Mouse (Mus musculus): ENCODE data around the gene Prr5. TPM values are rescaled to one million over a fixed set of nuclear protein-coding genes. Genes with fewer than 3 reads are reported as not detected.

Gene Prr5
- polyA plus RNA-seq, 1 experiment from 2014 or later, result 20.4 TPM

DNA sequence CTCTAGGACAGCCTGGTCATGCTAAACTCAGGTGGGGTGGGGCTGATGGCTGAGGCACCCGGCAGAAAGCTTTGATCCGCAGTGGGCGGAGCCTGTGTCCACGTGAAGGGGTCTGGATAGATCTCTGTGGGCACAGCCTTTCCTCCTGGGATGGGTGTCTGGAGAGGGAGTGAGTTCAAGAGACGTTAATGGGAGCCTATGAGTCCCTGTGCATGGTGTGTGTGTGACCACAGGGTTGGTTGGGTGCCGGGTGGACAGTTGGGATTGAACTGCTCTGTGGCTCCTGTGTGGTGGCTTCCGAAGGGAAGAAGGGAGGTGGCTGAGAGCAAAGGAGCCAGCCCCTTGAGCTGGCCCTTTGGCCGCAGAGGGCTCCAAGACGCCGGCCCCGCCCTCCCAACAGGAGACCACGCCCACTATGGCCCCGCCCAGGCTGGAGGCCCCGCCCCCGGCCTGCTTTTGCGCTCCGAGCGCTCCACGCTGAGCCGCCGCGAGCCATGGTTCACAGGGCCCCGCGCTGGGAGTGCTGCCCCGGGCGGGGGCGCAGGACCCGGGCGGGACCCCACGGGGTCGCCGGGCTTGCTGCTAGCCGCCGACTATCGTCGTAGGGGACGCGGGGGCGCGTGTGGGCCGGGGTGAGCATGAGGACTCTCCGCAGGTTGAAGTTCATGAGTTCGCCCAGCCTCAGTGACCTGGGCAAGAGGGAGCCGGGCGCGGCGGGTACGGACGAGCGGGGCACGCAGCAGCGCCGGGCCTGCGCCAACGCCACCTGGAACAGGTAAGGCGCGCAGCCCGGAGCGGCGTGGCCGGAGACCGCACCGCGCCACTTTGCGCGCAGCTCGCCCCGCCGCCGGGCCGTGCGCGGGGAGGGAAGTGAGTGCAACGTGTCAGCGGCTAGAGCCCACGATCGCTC lies 11.4 kb downstream of the Prr5 start:
- H3K9me3 ChIP-seq (ENCODE audit: control insufficient read depth, low read length), result no peaks in the 10 kb centered on the region
- H3K4me1 ChIP-seq (replicated peaks; ENCODE audit: control insufficient read depth, insufficient read depth, low read length), result peaks cover 29% of the 10 kb centered on the region
- ATAC-seq (replicated peaks; ENCODE audit: low FRiP score) (peak; percentile 81), DNase-seq (ENCODE audit: low spot score) (peak; percentile 96)
- H3K36me3 ChIP-seq (ENCODE audit: control insufficient read depth, insufficient read depth, low read length), result no peaks in the 10 kb centered on the region
- WGBS, result under 1% methylated on average over 77 of the region's 77 CpGs
- peak overlapping the region; percentile 83 for H3K4me2 ChIP-seq
- peak overlapping the region; percentile 59; the same call in 1 of the 2 replicates for H3K27ac ChIP-seq (ENCODE audit: low read depth, low read length)
- no peaks in the 10 kb centered on the region for H3K27me3 ChIP-seq (replicated peaks; ENCODE audit: control insufficient read depth, insufficient read depth, low read length)
- peak overlapping the region; percentile 70 for H3K4me3 ChIP-seq (ENCODE audit: low read depth, low read length)
- peak overlapping the region; percentile 67 for H3K9ac ChIP-seq (ENCODE audit: low read depth, low read length)

GRCm38 (mm10) chr15:84681455-84682193 lies 12.2 kb downstream of the Prr5 start:
- peak overlapping the region; percentile 67 for H3K9ac ChIP-seq (ENCODE audit: low read depth, low read length)
- peaks cover 29% of the 10 kb centered on the region for H3K4me1 ChIP-seq (replicated peaks; ENCODE audit: control insufficient read depth, insufficient read depth, low read length)
- no peaks in the 10 kb centered on the region for H3K9me3 ChIP-seq (ENCODE audit: control insufficient read depth, low read length)
- H3K36me3 ChIP-seq (ENCODE audit: control insufficient read depth, insufficient read depth, low read length), result no peaks in the 10 kb centered on the region; the same call in 1 of the 2 replicates
- peak; percentile 67 for DNase-seq (ENCODE audit: low spot score)
- no peaks in the 10 kb centered on the region for H3K27me3 ChIP-seq (replicated peaks; ENCODE audit: control insufficient read depth, insufficient read depth, low read length)
- 2% methylated on average over 31 of the region's 31 CpGs for WGBS
- ATAC-seq (replicated peaks; ENCODE audit: low FRiP score), result peak; percentile 20; the same call in 1 of the 2 replicates
- peak overlapping the region; percentile 59; the same call in 1 of the 2 replicates for H3K27ac ChIP-seq (ENCODE audit: low read depth, low read length)
- peak overlapping the region; percentile 70 for H3K4me3 ChIP-seq (ENCODE audit: low read depth, low read length)
- H3K4me2 ChIP-seq, result peak overlapping the region; percentile 83

DNA sequence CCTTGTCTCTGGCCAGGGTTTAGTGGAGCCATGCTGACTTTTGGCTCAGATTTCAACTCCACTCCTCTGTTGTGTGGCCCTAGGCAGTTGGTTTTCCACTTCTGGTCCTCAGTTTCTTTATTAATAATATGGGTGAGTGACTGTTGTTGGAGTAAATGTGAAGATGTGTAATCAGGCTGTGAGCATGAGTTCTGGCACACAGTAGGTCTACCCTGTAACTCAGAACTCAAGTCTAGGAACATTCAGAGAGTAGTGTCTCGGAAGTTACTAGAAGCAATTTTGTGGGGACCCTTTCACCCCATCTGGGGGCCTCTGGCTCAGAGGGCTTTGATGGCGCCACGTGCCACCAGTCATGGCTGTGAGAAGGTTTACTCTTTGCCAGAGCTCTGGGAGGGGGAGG lies 12.8 kb downstream of the Prr5 start:
- H3K27me3 ChIP-seq (replicated peaks; ENCODE audit: control insufficient read depth, insufficient read depth, low read length), result no peaks in the 10 kb centered on the region
- H3K27ac ChIP-seq (ENCODE audit: low read depth, low read length), result no peak overlapping the region
- DNase-seq (ENCODE audit: low spot score), result no peak
- no peaks in the 10 kb centered on the region; the same call in 1 of the 2 replicates for H3K36me3 ChIP-seq (ENCODE audit: control insufficient read depth, insufficient read depth, low read length)
- peak overlapping the region; percentile 83 for H3K4me2 ChIP-seq
- no peak overlapping the region for H3K9ac ChIP-seq (ENCODE audit: low read depth, low read length)
- H3K4me1 ChIP-seq (replicated peaks; ENCODE audit: control insufficient read depth, insufficient read depth, low read length), result peaks cover 33% of the 10 kb centered on the region
- peak overlapping the region; percentile 70 for H3K4me3 ChIP-seq (ENCODE audit: low read depth, low read length)
- H3K9me3 ChIP-seq (ENCODE audit: control insufficient read depth, low read length), result no peaks in the 10 kb centered on the region
- no peak for ATAC-seq (replicated peaks; ENCODE audit: low FRiP score)
- 69% methylated on average over 3 of the region's 3 CpGs for WGBS

DNA sequence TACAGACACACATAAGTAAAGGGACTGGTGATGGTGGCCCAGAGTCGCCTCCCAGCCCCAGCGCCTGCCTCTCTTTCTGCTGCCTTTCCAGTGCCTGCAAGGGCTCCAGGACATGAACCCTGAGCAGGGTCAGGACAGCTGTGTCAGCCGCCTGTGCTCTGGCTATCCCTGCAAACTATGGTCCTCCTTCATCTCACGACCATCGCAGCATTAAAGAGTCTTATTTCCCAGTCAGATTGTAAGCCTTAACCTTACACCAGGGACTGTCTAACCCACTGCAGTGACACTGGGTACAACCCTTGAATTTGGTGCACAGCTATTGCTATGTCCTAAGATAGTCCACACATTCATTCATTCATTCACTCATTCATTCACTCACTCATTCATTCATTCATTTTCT lies 13.4 kb downstream of the Prr5 start:
- Histone ChIP-seq H3K4me1 (replicated peaks; ENCODE audit: control insufficient read depth, insufficient read depth, low read length) (peaks cover 33% of the 10 kb centered on the region), H3K9ac (ENCODE audit: low read depth, low read length) (no peak overlapping the region), H3K27ac (ENCODE audit: low read depth, low read length) (no peak overlapping the region), H3K4me3 (ENCODE audit: low read depth, low read length) (no peak overlapping the region; the same call in 1 of the 2 replicates), H3K4me2 (no peak overlapping the region; the same call in 1 of the 2 replicates), H3K9me3 (ENCODE audit: control insufficient read depth, low read length) (no peaks in the 10 kb centered on the region), H3K36me3 (ENCODE audit: control insufficient read depth, insufficient read depth, low read length) (no peaks in the 10 kb centered on the region; the same call in 1 of the 2 replicates), H3K27me3 (replicated peaks; ENCODE audit: control insufficient read depth, insufficient read depth, low read length) (no peaks in the 10 kb centered on the region)
- DNase-seq (ENCODE audit: low spot score) (no peak), ATAC-seq (replicated peaks; ENCODE audit: low FRiP score) (no peak)
- 73% methylated on average over 5 of the region's 5 CpGs for WGBS

- H3K27ac ChIP-seq (ENCODE audit: low read depth, low read length), result no peak overlapping the region
- no peaks in the 10 kb centered on the region for H3K9me3 ChIP-seq (ENCODE audit: control insufficient read depth, low read length)
- DNase-seq (ENCODE audit: low spot score) (no peak), ATAC-seq (replicated peaks; ENCODE audit: low FRiP score) (no peak)
- no peak overlapping the region for H3K4me2 ChIP-seq
- H3K9ac ChIP-seq (ENCODE audit: low read depth, low read length), result no peak overlapping the region
- no peak overlapping the region for H3K4me3 ChIP-seq (ENCODE audit: low read depth, low read length)
- 68% methylated on average over 5 of the region's 5 CpGs for WGBS
- H3K4me1 ChIP-seq (replicated peaks; ENCODE audit: control insufficient read depth, insufficient read depth, low read length), result peaks cover 33% of the 10 kb centered on the region
- no peaks in the 10 kb centered on the region for H3K27me3 ChIP-seq (replicated peaks; ENCODE audit: control insufficient read depth, insufficient read depth, low read length)
- H3K36me3 ChIP-seq (ENCODE audit: control insufficient read depth, insufficient read depth, low read length), result peaks cover 6% of the 10 kb centered on the region; the same call in 1 of the 2 replicates
Measured at GRCm38 (mm10) chr15:84684520-84684919, 15.1 kb downstream of the Prr5 start.

DNA sequence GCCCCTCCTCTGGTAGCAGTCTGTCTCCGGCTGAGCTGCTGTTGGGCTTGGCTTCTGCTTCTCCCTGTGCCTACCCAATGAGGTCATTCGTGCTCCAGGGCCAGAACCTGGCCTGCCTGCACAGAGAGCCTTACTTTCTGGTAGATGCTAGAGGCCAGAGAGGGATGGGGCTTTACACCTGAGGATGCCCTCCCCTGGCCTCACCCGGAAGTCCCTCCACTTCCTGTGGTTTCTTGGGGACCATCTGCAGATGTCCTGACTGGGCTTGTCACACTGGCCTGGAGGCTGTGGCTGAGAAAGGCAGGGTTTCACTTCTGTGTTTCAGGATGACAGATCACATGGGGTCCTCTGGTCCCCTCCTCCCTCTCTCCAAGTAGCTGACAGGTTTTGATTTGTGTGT lies 16.0 kb downstream of the Prr5 start:
- H3K4me3 ChIP-seq (ENCODE audit: low read depth, low read length), result no peak overlapping the region
- H3K36me3 ChIP-seq (ENCODE audit: control insufficient read depth, insufficient read depth, low read length), result peaks cover 13% of the 10 kb centered on the region; the same call in 1 of the 2 replicates
- no peaks in the 10 kb centered on the region for H3K9me3 ChIP-seq (ENCODE audit: control insufficient read depth, low read length)
- no peak overlapping the region for H3K27ac ChIP-seq (ENCODE audit: low read depth, low read length)
- peaks cover 32% of the 10 kb centered on the region for H3K4me1 ChIP-seq (replicated peaks; ENCODE audit: control insufficient read depth, insufficient read depth, low read length)
- ATAC-seq (replicated peaks; ENCODE audit: low FRiP score), result no peak
- WGBS, result 27% methylated on average over 3 of the region's 3 CpGs
- no peak for DNase-seq (ENCODE audit: low spot score)
- H3K9ac ChIP-seq (ENCODE audit: low read depth, low read length), result no peak overlapping the region
- H3K27me3 ChIP-seq (replicated peaks; ENCODE audit: control insufficient read depth, insufficient read depth, low read length), result no peaks in the 10 kb centered on the region
- H3K4me2 ChIP-seq, result no peak overlapping the region

DNA sequence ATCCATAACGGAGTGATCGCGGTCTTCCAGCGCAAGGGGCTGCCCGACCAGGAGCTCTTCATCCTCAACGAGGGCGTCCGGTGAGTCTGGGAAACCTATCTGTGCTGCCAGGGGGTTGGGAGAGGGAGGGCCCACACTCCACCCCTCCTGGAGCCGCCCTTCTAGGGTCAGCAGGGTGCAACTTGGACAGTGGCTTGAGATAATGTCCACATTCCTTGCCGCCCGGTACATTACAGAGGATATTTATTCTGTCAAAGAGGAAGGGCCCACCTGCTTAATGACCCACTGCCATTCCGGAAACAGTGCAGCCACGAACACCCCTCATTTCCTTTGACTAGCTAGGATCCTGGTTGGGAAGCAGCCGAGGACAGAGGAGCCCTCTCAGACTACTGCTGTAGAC lies 18.5 kb downstream of the Prr5 start:
- 77% methylated on average over 14 of the region's 14 CpGs for WGBS
- H3K4me3 ChIP-seq (ENCODE audit: low read depth, low read length), result no peak overlapping the region
- H3K27me3 ChIP-seq (replicated peaks; ENCODE audit: control insufficient read depth, insufficient read depth, low read length), result no peaks in the 10 kb centered on the region
- H3K36me3 ChIP-seq (ENCODE audit: control insufficient read depth, insufficient read depth, low read length), result peaks cover 29% of the 10 kb centered on the region; the same call in 1 of the 2 replicates
- H3K4me2 ChIP-seq, result no peak overlapping the region
- H3K27ac ChIP-seq (ENCODE audit: low read depth, low read length), result no peak overlapping the region
- no peak overlapping the region for H3K9ac ChIP-seq (ENCODE audit: low read depth, low read length)
- DNase-seq (ENCODE audit: low spot score), result no peak
- H3K4me1 ChIP-seq (replicated peaks; ENCODE audit: control insufficient read depth, insufficient read depth, low read length), result peaks cover 23% of the 10 kb centered on the region
- H3K9me3 ChIP-seq (ENCODE audit: control insufficient read depth, low read length), result no peaks in the 10 kb centered on the region
- no peak for ATAC-seq (replicated peaks; ENCODE audit: low FRiP score)

- H3K4me1 ChIP-seq (replicated peaks; ENCODE audit: control insufficient read depth, insufficient read depth, low read length), result peaks cover 11% of the 10 kb centered on the region
- H3K36me3 ChIP-seq (ENCODE audit: control insufficient read depth, insufficient read depth, low read length), result peaks cover 37% of the 10 kb centered on the region; the same call in 1 of the 2 replicates
- no peak overlapping the region for H3K27ac ChIP-seq (ENCODE audit: low read depth, low read length)
- no peaks in the 10 kb centered on the region for H3K9me3 ChIP-seq (ENCODE audit: control insufficient read depth, low read length)
- H3K4me2 ChIP-seq, result no peak overlapping the region
- 85% methylated on average over 6 of the region's 6 CpGs for WGBS
- ATAC-seq (replicated peaks; ENCODE audit: low FRiP score) (no peak), DNase-seq (ENCODE audit: low spot score) (no peak)
- H3K4me3 ChIP-seq (ENCODE audit: low read depth, low read length), result no peak overlapping the region
- H3K9ac ChIP-seq (ENCODE audit: low read depth, low read length), result no peak overlapping the region
- no peaks in the 10 kb centered on the region for H3K27me3 ChIP-seq (replicated peaks; ENCODE audit: control insufficient read depth, insufficient read depth, low read length)
Measured at GRCm38 (mm10) chr15:84689356-84689755, 19.9 kb downstream of the Prr5 start.
